Mouse (Mus musculus) embryo, embryonic 11 days (tissue): Measurements from ENCODE around the gene S100pbp.

ENCODE experiments used
- DNase-seq: peaks from one replicate; pipeline ENCODE4 v3.0.0-alpha.2; 2015

The S100pbp gene

DNA sequence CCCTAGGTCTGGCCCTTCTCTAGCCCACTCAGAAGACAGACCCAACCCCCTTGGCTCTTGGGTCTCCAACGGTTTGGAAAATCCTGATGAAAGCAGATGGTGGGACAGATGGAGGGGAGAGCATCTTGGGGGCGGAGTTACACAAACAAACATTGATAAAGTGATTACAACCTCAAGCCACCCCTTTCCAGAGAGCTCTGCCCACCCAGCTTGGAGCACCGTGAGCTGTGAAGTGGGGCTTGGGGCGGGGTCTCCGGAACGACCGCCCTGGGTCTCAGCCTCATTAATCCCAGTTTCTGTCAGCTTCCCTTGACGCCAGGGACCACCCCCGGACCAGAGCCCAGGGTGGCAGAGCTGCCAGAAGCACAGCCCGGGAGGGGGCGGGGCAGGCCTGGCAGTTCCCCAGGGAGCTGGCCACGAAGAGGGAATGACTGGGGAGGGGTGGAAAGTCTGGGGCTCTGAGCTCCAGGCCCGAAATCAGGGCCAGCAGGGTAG lies 64.8 kb downstream of the S100pbp start:
- peak; percentile 35 for DNase-seq

DNA sequence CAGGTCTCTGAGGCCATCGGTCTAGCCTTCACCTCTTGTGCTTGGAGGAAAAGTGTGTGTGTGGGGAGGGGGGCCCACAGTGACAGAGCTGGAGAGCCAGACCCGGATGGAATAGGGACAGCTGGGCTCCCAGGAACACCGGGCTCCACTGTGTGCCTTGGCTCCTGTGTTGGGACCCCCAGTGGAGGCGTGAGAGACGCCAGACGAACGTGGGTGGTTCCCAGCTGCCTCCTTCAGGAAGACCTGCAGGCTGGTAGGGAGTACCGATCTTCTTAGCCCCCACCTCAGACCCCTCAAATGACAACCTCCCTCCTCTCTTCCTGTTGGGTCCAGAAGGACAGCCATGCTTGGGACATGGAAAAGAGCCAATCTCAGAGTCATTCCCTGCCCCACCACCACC lies 66.8 kb downstream of the S100pbp start:
- DNase-seq = no peak

DNA sequence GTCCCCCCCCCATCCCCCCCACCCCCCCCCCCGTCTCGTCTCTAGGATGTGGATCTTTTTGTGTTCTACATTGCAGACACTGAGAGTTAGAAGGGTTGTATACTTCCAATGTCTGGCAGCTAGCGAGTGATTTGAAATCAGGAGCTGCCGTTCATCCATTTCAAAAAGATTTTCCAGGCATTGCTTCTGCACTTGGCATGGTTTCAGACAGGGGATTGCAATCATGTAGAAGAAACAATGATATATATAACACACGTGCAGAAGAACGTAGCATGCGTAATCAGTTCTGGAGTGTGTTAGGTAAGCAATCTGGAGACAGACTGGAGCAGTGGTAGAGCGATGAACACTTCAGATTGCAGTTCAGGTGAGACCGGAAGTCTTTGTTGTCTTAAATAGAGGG lies 67.4 kb downstream of the S100pbp start:
- no peak for DNase-seq

DNA sequence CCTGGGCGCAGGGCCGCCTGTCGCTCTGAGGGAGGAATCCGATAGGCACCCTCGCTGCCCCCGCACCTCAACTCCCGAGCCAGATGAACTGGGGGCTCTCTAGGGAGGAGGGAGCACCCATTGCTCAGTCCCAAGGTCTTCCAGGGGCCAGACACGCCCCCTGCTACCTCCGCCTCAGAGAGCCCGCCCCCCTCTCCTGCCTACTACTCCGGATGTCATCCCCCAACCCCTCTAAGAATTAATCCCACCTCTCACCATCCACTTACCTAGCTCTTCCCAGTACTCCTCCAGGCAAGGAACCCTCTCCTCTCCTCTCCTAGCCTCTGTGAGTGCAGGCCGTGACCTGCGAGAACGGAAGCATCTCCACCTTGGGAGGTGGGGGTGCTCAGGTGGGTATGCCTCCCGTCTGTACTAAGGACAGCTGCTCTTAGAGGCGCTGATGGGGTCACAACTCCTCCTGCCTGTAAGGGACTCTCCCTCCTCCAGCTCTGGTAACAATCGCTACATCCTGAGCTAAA lies 67.9 kb downstream of the S100pbp start, which contains the start of gene Hpca:
Gene Hpca (minus strand): TSS at position 468 of the 518 bp plus-strand sequence.
- no peak for DNase-seq

DNA sequence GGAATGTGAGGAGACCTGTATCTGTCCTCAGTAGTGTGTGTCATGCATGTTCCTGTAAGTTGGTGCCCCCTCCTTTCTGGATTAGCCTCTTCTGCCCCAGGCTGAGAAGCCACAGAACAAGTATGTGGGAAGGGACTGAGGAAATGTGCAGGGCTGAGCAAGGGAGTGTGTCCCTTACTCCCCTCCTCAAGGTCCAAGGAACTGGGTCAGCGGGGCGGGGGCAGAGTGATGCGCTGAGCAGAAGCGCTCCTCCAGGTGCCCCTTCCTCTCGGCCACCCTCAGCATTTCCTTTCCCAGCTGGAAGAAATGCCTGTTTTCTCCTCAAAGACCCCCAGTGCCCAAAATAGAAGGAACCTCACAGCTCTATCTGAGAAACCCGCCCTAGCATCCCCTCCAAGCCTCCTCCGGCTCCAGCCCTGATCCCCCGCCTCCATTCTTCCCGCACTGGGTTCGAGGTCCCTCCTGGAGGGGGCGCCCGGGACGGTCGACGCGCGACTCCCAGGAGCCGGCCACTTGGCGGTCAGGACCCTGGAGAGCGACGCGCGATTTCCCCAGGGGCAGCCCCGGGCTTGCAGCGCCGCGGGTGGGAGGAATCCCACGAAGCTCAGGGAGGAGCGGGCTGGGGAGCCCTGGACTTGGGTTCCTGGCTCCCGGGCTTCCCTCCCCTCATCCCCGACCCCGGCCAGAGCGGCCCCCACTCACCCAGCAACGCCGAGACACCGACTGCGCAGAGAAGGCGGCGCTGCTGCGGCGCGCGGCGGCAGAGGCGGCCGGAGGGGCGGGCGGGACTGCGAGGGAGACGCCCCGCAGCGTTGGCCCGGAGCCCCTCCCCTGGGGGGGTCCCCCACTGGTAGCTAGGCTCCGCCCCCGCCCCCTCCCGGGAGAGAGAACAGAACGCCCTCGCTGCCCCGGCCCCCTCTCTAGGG lies 68.7 kb downstream of the S100pbp start:
- peak; percentile 84 for DNase-seq

DNA sequence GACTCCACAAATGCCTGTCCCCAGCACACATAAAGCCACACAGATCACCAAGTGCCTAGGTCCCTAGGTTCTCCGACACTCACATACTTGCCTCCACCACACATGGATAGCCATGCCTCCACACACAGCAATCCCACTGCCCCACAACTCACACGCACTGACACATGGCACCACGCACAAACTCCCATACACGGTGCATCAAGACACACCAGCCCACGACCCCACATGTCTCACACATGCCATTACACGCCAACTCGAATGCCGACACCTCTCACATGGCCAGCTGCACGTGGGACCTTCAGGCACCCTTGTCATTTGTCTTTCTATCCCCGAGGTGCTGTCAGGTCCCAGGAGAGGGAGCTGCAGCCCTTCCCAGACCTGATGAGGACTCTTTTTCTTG lies 69.8 kb downstream of the S100pbp start:
- DNase-seq = no peak

DNA sequence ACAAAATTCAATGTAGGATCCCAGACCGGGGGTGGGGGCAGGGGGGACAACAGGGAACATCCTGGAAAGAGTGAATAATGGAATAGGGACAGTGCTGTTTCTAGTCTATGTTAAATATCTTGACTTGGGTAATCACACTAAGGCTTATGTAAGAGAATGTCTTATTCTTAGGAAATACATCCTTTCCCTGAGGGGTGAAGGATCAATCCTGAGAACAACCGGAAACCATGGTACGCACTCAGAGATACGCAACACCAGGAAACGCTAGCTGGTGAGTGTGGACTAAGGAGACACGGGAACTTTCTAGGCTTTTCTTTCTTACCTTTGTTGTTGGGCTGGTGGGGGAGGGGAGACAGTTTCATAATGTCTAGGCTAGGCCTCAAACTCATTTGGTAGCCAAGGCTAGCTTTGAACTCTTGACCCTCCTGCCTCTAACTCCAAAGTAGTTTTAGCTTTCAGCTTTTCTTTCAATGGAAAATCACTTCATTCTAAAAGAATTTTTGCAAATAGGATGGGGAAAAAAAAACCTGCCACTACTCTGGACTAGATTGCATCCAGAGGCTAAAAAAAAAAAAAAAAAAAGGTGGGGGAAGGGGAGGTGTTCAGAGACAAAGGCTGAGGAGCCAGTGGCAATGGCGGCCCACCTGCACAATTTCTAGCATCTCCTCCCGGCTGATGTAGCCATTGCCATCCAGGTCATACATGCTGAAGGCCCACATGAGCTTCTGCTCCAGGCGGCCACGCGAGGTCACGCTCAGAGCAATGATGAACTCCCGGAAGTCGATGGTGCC lies 71.6 kb downstream of the S100pbp start:
- DNase-seq = no peak

DNA sequence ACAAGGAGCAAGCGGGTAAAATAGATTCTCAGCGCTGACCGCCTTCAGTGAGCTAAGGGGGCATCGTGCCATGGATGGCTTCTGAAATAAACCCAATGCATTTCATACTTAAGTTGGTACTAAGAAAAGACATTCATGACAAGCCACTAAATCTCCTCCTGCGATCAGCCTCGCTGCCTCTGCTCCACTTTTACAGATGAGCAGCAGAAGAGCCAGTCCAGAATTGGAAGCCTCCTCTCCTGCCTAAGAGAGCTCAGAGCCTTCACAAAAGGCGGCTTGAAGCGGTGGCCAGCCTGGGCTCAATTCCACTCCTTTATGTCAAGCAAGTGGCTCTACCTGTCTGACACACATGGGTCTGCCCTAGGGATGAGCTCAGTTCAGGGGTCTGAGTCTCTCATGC lies 72.8 kb downstream of the S100pbp start:
- no peak for DNase-seq

DNA sequence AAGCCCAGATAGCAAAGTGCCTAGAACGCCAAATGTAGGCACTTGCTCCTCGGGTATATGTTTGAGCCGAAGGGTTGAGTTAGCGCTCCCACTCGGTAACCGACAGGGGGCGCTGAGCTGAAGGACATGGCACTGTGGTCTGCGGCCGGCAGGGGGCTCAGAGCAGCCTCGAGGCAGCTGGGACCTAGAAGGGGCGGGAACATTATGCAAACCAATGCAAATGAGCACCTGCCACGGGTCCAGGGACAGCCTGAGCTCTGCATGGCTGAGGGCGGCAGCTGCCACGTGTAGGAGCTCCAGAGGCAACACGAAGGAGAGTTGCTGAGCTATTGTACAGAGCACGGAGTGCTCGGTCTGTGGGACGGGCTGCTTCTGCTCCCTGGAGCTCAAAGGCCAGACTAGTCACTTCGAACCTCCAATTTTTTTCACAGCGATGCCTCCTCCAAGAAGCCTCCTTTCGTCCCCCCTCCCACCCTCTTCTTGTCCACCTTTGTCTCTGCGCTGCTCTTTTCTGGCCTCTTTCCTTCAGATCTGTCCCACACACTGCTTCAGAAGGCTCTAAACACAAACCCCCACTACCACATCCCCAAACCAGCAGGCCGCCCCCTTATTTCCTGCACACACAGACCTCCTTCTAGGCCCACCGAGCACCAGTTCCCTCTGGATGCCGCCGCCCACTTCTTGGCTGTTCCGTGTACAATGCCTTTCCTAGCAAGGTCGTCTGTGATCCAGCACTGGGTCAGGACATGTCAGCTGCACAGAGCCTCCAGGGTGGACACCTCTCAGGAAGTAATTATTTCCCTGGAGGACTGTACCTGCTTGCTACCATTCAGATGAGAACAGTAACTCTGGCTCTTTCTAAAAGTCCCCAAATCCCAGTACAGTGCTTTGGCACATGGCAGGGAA lies 76.2 kb downstream of the S100pbp start:
- DNase-seq = peak; percentile 90

DNA sequence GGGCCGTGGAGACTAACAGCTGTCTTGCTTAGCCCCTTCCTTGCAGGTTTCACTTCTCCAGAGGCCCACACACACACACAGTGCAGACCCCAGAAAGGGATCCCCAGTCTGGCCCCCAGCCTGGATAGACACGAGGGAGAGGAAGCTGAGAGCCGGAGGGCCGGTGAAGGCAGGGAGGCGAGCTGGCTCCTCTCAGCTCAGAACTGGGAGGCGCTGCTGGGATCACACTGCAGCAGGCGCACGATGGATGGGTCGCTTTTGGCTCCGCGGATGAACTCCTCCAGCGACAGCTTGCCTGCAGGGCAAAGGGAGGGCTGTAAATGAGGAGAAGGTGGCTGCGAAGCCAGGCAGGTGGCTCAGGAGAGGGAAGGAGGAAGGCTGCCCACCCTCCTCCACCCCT lies 77.3 kb downstream of the S100pbp start:
- DNase-seq = no peak

DNA sequence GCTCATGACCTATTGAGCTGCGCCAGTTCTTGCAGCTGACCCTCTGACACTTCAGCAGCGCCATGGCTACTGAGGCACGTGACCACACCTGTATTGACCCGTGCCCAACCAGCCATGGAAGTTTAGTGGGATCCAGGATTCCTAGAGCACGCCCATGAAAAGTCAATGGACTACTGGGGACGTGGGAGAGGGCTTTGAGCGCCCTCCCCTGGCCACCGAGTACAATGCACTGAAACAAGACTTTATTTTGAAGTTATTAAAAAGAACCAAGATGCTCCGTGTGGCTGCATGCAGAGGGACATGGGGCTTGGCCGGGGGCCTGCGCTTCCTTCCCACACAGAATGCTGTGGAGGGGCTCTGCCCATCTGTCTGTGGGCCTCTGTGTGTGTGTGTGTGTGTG lies 78.2 kb downstream of the S100pbp start:
- DNase-seq = no peak

DNA sequence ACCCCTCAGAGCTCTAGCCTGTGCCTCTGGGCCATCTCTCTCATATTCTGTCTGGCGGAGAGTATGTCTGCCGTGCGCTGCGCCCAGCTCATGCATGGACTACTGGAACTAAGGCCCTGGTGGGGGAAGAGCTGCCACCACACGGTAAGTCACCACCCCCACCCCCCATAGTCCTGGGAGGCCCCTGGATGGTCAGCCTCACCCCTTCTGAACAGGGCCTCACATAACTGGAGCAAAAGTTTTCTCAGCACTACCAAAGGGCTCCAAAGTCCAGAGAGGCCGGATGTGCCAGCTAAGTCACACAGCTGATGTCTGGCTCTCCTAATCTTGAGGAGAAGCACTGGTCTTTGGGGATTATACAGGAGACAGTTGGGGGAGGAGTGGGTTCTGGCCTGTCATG lies 78.7 kb downstream of the S100pbp start:
- DNase-seq = no peak

DNA sequence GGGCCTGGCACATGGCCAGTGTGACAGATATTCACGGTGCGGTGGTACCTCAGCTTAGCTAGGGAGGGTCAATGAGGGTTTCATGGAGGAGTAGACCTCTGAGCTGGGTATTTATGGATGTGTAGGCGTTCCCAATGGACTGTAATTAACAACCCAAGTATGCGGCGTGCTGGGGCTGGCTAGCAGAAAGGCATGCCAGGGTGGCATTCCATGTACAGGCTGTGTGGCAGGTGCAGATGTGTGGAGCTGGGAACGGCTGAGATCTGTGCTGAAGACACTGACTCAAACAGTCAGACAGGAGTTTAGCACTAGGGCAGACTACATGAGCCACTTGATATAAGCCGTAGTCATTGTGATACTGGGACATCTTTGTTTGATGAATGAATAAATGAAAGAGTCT lies 80.9 kb downstream of the S100pbp start:
- no peak for DNase-seq

DNA sequence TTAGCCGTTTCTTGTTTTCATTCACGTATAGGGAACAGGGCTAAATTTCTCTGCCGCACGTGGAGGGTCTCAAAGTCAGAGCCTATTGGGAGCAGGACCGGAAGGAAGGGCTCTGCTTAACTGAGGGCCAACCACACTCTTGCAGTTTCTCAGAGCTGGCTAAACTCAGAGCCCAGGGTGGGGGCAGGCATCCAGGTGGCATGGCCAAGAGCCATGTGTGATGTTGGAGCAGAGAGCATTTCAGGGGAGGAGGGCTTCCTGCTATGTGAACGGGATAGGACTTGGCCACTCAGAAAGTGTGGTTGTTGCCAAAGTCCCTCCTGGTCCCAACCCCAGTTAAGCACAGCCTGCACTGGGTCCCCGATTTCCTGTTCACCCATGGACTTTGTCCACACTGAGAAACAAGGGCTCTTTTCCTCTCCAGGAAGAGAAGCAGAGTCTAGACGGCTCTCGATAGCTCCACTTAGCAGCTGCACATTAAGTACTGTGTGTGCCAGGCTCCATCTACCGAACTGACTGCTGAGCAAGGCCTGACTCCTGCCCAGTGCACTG lies 82.1 kb downstream of the S100pbp start:
- DNase-seq = no peak

DNA sequence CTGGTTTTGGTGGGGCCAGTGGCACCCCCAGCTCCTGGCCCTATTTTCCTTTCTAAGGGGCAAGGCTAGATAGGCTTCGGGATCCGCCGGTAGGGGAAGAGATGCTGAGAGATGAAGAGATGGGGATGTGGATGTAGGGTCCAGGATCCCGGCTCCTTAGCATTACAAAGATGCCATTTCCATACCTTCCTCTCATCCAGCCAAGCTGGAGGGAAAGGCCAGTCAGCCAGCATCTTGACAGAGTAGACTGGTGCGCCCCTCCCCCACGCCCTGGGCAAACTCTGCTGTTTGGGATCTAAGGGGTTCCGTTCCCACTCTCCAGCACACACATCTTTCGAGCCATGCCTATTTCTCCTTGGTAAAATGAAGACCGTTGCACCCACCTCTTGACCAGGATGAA lies 83.5 kb downstream of the S100pbp start:
- no peak for DNase-seq

DNA sequence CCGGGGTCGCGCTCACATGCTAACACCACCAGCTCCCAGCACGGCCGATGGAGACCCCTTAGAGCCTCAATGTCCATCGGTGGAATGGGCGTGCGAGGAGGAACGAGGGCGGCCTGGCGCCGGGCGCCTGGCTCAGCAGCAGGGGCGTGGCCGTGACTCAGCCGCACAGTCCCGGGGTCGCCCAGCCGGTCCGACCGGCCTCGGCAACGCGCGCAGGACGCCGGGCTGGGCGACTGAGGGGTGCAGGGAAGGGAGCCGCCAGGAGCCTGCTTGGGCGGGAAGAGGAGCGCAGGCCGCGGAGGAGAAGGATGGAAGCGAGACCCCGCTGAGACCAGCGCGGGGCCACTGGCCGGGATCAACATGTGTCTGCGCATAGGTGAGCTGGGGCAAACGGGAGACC lies 84.2 kb downstream of the S100pbp start, which contains the start of gene Tmem54:
Gene Tmem54 (plus strand): TSS at position 193 of the 400 bp plus-strand sequence.
- DNase-seq = peak; percentile 52

DNA sequence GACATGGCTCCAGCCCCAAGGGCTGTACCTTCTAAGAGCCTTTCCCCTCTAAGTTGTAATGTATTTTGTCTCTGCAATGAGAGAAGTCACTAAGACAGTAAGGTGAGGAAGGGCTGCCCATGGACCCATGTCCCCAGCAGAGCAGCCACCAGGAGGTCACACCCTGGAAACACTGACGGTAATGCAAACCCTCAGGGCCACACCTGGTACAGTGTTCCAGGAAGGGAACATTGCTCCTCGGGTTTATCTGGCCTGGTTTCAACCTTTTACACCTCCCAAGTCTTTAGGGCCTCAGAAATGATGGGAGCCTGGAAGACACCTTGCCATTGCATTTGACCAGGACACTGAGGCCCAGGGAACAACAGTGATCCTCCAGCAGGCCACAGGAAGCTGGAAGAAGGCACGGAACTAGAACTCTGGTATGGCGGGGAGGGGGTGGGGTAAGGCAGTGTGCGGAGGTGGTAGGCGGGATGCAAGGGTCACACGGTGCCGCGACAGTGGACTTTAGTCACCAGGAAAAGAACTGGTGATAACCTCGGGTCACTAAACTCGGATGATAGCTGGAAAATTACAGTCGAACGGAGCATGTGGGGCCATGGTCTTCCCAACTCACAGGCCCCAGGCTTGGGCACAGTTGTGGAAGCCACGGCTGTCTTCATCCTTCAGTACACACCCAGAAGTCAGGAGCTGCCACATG lies 87.2 kb downstream of the S100pbp start:
- DNase-seq = no peak
